Mouse (Mus musculus): ENCODE measurements at regions not wholly inside any gene's neighbourhood (a gene's known extent, or its start where the extent isn't known, plus 50 kb on each side); places are given as distances from the start of the nearest gene placed in this dataset. TPM values are rescaled to one million over a fixed set of nuclear protein-coding genes. Genes with fewer than 3 reads are reported as not detected.

DNA sequence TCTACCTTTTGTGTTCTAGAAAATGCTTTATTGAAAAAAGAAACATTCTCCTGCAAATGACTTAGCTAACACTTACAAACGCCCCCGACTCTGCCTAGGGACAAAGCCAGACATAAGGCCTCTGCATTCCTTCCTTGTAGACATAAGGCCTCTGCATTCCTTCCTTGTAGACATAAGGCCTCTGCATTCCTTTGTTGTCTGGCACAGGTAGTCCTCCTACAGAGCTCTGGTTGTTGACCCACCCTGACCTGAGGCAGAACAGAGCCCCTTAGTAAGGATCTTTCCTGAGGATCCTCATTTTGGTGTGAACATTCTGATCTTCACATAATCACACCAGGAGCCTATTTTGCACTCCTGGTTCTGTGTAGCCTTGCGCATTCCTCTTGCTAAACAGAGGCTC is 80.9 kb upstream of the Zpld1 start:
- H3K36me3 ChIP-seq (ENCODE audit: control insufficient read depth, insufficient read depth, low read length), result no peaks in the 10 kb centered on the region
- no peak overlapping the region for H3K4me2 ChIP-seq (ENCODE audit: low read depth, low read length)
- no peaks in the 10 kb centered on the region for H3K9me3 ChIP-seq (ENCODE audit: control insufficient read depth, low read length)
- no peaks in the 10 kb centered on the region for H3K27me3 ChIP-seq (ENCODE audit: control insufficient read depth, insufficient read depth, low read length)
- no peak overlapping the region for H3K27ac ChIP-seq (ENCODE audit: low read depth, low read length)
- H3K4me3 ChIP-seq (ENCODE audit: low read depth, low read length), result no peak overlapping the region
- no peak overlapping the region for H3K9ac ChIP-seq (replicated peaks; ENCODE audit: low read depth, low read length)
- ATAC-seq (ENCODE audit: low read depth), result no peak
- H3K4me1 ChIP-seq (ENCODE audit: control insufficient read depth, insufficient read depth, low read length), result no peaks in the 10 kb centered on the region
- 84% methylated on average over 3 of the region's 3 CpGs for WGBS

DNA sequence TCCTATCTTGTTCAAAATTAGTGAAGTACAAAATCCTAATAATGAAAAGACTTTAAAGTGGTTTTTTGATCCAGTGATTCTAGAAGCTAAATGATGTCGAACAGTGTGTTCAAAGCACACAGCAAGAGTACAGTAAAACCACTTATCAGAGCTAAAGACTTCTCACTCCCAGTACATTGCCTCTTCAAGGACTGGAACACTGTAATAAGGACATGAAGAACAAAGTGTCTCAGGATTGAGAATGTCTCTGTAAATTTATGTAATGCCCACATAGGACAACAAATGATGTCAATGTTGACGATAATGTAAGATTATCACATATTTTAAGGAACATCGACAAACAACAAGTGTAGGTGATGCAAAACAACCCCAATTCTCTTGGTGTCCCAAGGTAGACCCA is 78.1 kb upstream of the Zpld1 start:
- no peak for ATAC-seq (ENCODE audit: low read depth)
- H3K4me2 ChIP-seq (ENCODE audit: low read depth, low read length), result no peak overlapping the region
- H3K27ac ChIP-seq (ENCODE audit: low read depth, low read length), result no peak overlapping the region
- no peak overlapping the region for H3K9ac ChIP-seq (replicated peaks; ENCODE audit: low read depth, low read length)
- 97% methylated on average over 3 of the region's 3 CpGs for WGBS
- no peaks in the 10 kb centered on the region for H3K36me3 ChIP-seq (ENCODE audit: control insufficient read depth, insufficient read depth, low read length)
- H3K9me3 ChIP-seq (ENCODE audit: control insufficient read depth, low read length), result no peaks in the 10 kb centered on the region
- H3K4me3 ChIP-seq (ENCODE audit: low read depth, low read length), result no peak overlapping the region
- no peaks in the 10 kb centered on the region for H3K27me3 ChIP-seq (ENCODE audit: control insufficient read depth, insufficient read depth, low read length)
- H3K4me1 ChIP-seq (ENCODE audit: control insufficient read depth, insufficient read depth, low read length), result no peaks in the 10 kb centered on the region

DNA sequence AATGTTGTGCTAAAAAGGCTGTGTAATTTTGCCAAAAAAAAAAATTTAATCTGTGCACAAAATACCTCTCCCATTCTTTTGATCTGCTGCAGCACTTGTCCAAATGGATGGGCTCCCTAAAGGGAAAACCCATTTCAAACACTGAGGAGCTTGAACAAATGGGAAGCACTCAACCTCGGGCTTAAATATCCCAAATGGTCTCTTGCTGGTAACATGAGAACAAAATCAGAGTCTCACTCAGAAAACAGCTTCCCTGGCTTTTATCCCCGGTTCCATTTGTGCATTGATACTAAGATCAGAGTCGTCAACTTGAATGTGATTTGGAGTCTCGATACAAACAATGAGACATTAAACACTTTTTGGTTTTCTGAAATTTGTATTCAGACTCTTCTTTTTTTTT is 59.9 kb upstream of the Zpld1 start:
- Histone ChIP-seq H3K9ac (replicated peaks; ENCODE audit: low read depth, low read length) (no peak overlapping the region), H3K36me3 (ENCODE audit: control insufficient read depth, insufficient read depth, low read length) (no peaks in the 10 kb centered on the region), H3K27ac (ENCODE audit: low read depth, low read length) (no peak overlapping the region), H3K27me3 (ENCODE audit: control insufficient read depth, insufficient read depth, low read length) (no peaks in the 10 kb centered on the region), H3K4me2 (ENCODE audit: low read depth, low read length) (no peak overlapping the region), H3K9me3 (ENCODE audit: control insufficient read depth, low read length) (no peaks in the 10 kb centered on the region), H3K4me3 (ENCODE audit: low read depth, low read length) (no peak overlapping the region), H3K4me1 (ENCODE audit: control insufficient read depth, insufficient read depth, low read length) (no peaks in the 10 kb centered on the region)
- ATAC-seq (ENCODE audit: low read depth), result no peak
- WGBS, result 58% methylated on average over 4 of the region's 4 CpGs

DNA sequence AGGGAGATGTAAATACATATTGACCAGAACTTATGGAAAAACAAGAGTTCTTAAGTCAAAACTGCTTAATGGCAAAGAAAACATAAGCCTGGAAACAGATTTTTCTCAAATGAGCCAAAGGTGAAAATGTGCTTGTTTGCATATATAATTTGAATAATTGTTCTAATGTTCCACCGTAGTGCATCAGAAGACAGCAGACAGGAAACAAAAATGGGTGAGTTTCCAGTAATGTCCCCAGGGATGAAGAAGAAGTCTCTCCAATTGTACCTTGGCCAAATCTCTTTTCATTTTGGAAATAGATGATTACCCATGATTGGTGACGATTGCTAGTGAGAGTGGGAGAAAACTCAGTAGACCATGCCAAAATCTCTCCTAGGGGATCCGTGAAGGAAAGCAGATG is 58.3 kb upstream of the Zpld1 start:
- WGBS, result 77% methylated on average over 3 of the region's 3 CpGs
- ATAC-seq (ENCODE audit: low read depth), result no peak

More for the DNA sequence above, 58.3 kb upstream of the Zpld1 start:
- Histone ChIP-seq H3K27me3 (ENCODE audit: control insufficient read depth, insufficient read depth, low read length) (no peaks in the 10 kb centered on the region), H3K36me3 (ENCODE audit: control insufficient read depth, insufficient read depth, low read length) (no peaks in the 10 kb centered on the region), H3K9me3 (ENCODE audit: control insufficient read depth, low read length) (no peaks in the 10 kb centered on the region), H3K4me1 (ENCODE audit: control insufficient read depth, insufficient read depth, low read length) (no peaks in the 10 kb centered on the region), H3K27ac (ENCODE audit: low read depth, low read length) (no peak overlapping the region), H3K4me3 (ENCODE audit: low read depth, low read length) (no peak overlapping the region), H3K9ac (replicated peaks; ENCODE audit: low read depth, low read length) (no peak overlapping the region), H3K4me2 (ENCODE audit: low read depth, low read length) (no peak overlapping the region)

Small RNAs in the stretch of these regions (microRNA-seq; reads per million reads assigned to microRNA genes)
- not detected for gene Mir5118
